In the genomic region with DNA sequence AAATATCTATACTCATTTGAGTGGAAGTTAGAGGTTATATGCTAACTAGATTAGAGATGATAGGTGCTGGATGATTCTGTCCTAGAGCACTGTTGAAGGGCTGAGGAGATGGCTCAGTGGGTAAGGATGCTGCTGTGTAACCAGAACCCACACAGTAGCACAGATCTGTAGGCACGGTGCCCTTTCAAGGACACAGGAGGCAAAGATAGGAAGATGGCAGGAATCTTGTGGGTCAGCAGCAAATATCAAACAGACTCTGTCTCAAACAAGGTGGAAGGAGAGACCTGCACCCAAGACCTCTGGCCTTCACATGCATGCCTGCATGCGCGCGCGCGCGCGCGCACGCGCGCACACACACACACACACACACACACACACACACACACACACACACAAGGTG, we compare ENCODE assay signal across 15 mouse cellular contexts.
"Had no signal": no experiment of that assay in that cellular context is flagged by ENCODE, and none has a peak within 500 bp of the region (broad histone marks: within the 10 kb centered on the region; RNA-seq: fewer than 3 reads in every experiment).

No protein-coding gene starts in this region.

- DNase-seq: retina, postnatal 1 day; right cerebral cortex, adult 18-20 months; right cerebral cortex, postnatal 14 days; right cerebral cortex, postnatal 25 days; right cerebral cortex, postnatal 4 days; spleen, adult 18-20 months; thymus, adult 18-20 months; thymus, adult 2 months; thymus, postnatal 14 days; thymus, postnatal 25 days; thymus, postnatal 36 days; thymus, postnatal 4 days had no signal

- H3K27ac ChIP-seq: neural tube, embryonic 15.5 days; stomach, embryonic 15.5 days; stomach, postnatal 0 days had no signal

- H3K9me3 ChIP-seq: neural tube, embryonic 15.5 days; stomach, embryonic 15.5 days had no signal

- H3K4me3 ChIP-seq: neural tube, embryonic 15.5 days; stomach, embryonic 15.5 days had no signal

- H3K9ac ChIP-seq: neural tube, embryonic 15.5 days; stomach, embryonic 15.5 days had no signal

- H3K4me2 ChIP-seq: neural tube, embryonic 15.5 days; stomach, embryonic 15.5 days had no signal

- H3K36me3 ChIP-seq: neural tube, embryonic 15.5 days; stomach, embryonic 15.5 days had no signal

- H3K4me1 ChIP-seq: stomach, embryonic 15.5 days had no signal

- H3K27me3 ChIP-seq: neural tube, embryonic 15.5 days; stomach, embryonic 15.5 days had no signal
